Mouse (Mus musculus) forebrain, embryonic 14.5 days (tissue): Measurements from ENCODE around the gene Rif1. TPM values are rescaled to one million over a fixed set of nuclear protein-coding genes. Genes with fewer than 3 reads are reported as not detected.

Experiments
- ATAC-seq: fragments of 200-750 bp; cut with Nextera tagmentation; 2 replicates; pipeline ENCODE4 v1.8.0; 2017; ENCODE audit warnings: mild to moderate bottlenecking, moderate library complexity
- DNase-seq: peaks from one replicate; pipeline ENCODE4 v3.0.0-alpha.2; 2015; ENCODE audit warnings: low spot score
- H3K27ac ChIP-seq: fragments of 300-500 bp; sonication (generic); 2 replicates; pipeline ENCODE4 v1.5.1; 2014; ENCODE audit warnings: low read depth, mild to moderate bottlenecking, control low read depth, low read length, moderate library complexity
- H3K27me3 ChIP-seq: fragments of 300-500 bp; sonication (generic); replicated peaks from 2 replicates; pipeline ENCODE4 v1.6.1; 2014; ENCODE audit warnings: low read length, control low read depth, mixed read lengths; ENCODE audit not compliant: control insufficient read depth, insufficient read depth
- H3K36me3 ChIP-seq: fragments of 300-500 bp; sonication (generic); 2 replicates; pipeline ENCODE4 v1.6.1; 2014; ENCODE audit warnings: low read length, control low read depth; ENCODE audit not compliant: control insufficient read depth, insufficient read depth
- H3K4me1 ChIP-seq: fragments of 300-500 bp; sonication (generic); 2 replicates; pipeline ENCODE4 v1.6.1; 2014; ENCODE audit warnings: antibody characterized with exemption, low read length, control low read depth; ENCODE audit not compliant: control insufficient read depth, insufficient read depth
- H3K4me2 ChIP-seq: fragments of 300-500 bp; sonication (generic); 2 replicates; pipeline ENCODE4 v1.6.1; 2014; ENCODE audit warnings: mild to moderate bottlenecking, control low read depth, low read length
- H3K4me3 ChIP-seq: fragments of 300-500 bp; sonication (generic); 2 replicates; pipeline ENCODE4 v1.5.1; 2014; ENCODE audit warnings: low read depth, low read length, control low read depth
- H3K9ac ChIP-seq: fragments of 300-500 bp; sonication (generic); 2 replicates; pipeline ENCODE4 v1.6.1; 2014; ENCODE audit warnings: mild to moderate bottlenecking, low read length, control low read depth, moderate library complexity
- H3K9me3 ChIP-seq: fragments of 300-500 bp; sonication (generic); replicated peaks from 2 replicates; pipeline ENCODE4 v1.6.1; 2016; ENCODE audit warnings: low read length, control low read depth, mixed read lengths; ENCODE audit not compliant: control insufficient read depth
- WGBS: fragments of 180-500 bp; shearing (Covaris S2); extraction: QIAGEN DNeasy Blood & Tissue Kit; methylation state at CpG from one replicate; pipeline ENCODE4 v1.1.7; 2014; 5-methylcytosine and 5-hydroxymethylcytosine counted together
- polyA plus RNA-seq: library from polyadenylated mRNA; unstranded; fragments of >200 nt; fragmentation: Nextera tagmentation; extraction: Ambion mirVana; gene quantifications from 2 replicates; pipeline ENCODE4 v1.2.1, GENCODE M21; 2014

The Rif1 gene
- polyA plus RNA-seq, 1 experiment from 2014 or later = 20.1 TPM

DNA sequence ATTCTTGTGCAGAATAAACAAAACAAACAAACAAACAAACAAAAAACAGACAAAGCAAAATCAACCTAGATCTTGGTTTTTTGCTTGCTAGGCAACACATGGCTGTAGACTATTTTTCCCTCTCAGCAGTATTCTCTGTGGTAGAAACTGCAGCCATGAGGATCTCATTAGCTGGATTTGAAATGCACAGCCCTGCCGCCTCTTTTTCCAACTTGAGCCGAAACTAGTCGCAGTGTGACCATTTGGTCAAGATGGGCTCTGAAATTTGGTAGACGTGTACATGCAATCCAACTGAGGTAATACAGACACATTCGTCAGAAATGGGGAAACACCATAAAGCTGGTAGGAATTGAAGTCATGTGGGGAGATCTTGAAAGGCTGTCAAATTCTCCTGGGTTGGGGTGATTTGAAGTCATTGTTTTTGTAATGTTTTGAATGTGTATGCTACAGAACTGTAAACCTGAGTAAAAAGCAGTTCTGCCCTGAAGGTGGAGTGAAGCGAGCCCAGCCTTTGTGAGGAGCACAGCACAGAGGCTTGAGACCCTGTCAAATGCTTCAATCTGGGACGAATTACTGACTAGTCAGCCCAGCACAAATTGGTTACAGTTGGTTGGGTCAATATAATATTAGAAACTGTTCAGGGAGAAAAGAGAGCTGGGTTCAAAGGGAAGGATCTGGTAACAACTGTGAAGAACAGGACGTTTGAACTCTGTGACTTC, 33.4 kb upstream of the Rif1 start:
- H3K9ac ChIP-seq = no peak overlapping the region
- ATAC-seq (no peak), DNase-seq (peak; percentile 32)
- H3K4me1 ChIP-seq = peaks cover 5% of the 10 kb centered on the region
- H3K27ac ChIP-seq = no peak overlapping the region
- peak overlapping the region; percentile 43 for H3K4me3 ChIP-seq
- 15% methylated on average over 8 of the region's 8 CpGs for WGBS
- H3K36me3 ChIP-seq = no peaks in the 10 kb centered on the region
- no peaks in the 10 kb centered on the region for H3K27me3 ChIP-seq
- peak overlapping the region; percentile 73 for H3K4me2 ChIP-seq
- no peaks in the 10 kb centered on the region for H3K9me3 ChIP-seq

DNA sequence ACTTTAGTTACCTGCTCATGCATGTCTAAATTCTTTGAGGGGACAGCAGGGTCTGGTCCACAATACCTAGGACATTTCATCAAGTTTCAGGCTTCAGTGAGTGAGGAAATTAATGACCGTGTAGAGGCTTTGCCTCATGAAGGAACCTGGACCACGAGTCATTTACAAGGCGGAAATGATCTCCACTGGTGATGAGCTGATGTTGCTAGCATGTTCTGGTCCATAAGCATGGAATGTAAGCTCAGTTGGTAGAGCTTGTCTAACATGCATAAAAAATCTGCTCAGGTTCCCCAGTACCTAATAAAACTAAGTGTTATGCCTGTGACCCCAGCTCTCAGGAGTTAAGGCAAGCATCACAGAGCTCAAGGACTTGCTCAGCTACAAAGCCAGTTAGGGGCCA, 30.5 kb upstream of the Rif1 start:
- no peaks in the 10 kb centered on the region for H3K9me3 ChIP-seq
- no peak overlapping the region for H3K4me2 ChIP-seq
- H3K27me3 ChIP-seq = no peaks in the 10 kb centered on the region
- DNase-seq (no peak), ATAC-seq (no peak)
- 79% methylated on average over 3 of the region's 3 CpGs for WGBS
- no peaks in the 10 kb centered on the region for H3K36me3 ChIP-seq
- H3K9ac ChIP-seq = no peak overlapping the region
- H3K4me3 ChIP-seq = no peak overlapping the region
- H3K27ac ChIP-seq = no peak overlapping the region
- H3K4me1 ChIP-seq = peaks cover 3% of the 10 kb centered on the region

DNA sequence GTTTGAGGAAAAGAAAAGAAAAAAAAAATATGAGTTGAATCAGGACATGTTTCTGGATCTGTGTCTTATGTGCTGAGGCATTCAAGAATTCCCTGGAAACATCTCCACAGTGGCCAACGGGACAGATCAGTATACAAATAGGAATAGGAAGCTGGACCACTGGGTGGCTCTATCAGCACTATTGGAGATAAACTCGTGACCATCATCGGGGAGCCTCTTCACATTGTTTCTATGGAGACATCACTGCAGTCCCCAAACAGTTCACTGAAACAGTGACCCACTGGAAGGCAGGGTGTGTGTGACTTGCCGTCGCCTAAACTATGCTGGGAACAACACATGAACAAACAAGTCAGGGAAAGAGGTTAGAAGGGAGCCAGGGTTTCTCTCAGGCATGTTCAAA, 29.9 kb upstream of the Rif1 start:
- no peak for DNase-seq
- ATAC-seq = no peak

DNA sequence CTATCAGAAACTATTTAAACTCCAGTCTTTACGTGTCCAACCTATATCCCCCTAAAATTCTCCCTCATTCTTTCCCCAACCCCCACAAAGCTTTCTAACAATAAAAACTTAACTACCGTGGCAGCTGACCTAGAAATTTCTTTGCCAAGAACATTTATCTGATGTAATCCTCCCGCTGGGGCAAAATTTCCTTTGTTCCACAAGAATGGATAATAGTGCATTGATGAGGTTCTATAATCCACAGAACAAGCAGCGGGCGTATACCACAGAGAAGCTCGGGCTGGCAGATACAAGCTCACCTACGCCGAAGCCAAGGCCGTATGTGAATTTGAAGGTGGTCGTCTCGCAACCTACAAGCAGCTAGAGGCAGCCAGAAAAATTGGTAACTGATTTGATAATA, 29.1 kb upstream of the Rif1 start:
- no peak overlapping the region for H3K27ac ChIP-seq
- 84% methylated on average over 11 of the region's 11 CpGs for WGBS
- no peak for DNase-seq

More for the DNA sequence above, 29.9 kb upstream of the Rif1 start:
- 83% methylated on average over 5 of the region's 5 CpGs for WGBS
- H3K4me2 ChIP-seq = no peak overlapping the region
- no peak overlapping the region for H3K9ac ChIP-seq
- H3K36me3 ChIP-seq = no peaks in the 10 kb centered on the region
- H3K9me3 ChIP-seq = no peaks in the 10 kb centered on the region
- no peak overlapping the region for H3K4me3 ChIP-seq
- H3K27me3 ChIP-seq = no peaks in the 10 kb centered on the region
- H3K27ac ChIP-seq = no peak overlapping the region
- H3K4me1 ChIP-seq = no peaks in the 10 kb centered on the region

DNA sequence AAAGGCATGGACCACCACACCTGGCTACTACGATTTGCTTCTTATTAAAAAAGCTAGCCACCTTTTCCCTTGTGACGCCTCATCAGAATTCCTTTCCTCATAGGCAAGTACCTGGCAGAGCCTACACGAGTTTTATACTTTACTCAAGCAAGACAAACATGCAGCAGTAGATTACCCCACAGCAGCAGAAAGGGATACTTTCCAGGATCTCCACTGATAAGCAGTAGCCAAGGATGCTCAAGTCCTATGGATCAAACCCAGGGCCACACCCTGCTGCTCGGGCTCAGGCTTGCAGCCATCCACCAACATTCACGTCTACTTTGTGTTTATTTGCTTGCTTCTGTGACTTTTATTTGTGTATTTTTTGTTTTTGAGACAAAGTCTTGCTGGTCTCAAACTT, 26.6 kb upstream of the Rif1 start:
- no peaks in the 10 kb centered on the region for H3K9me3 ChIP-seq
- no peaks in the 10 kb centered on the region for H3K27me3 ChIP-seq
- no peak overlapping the region for H3K4me3 ChIP-seq
- no peaks in the 10 kb centered on the region for H3K4me1 ChIP-seq
- H3K4me2 ChIP-seq = no peak overlapping the region
- H3K9ac ChIP-seq = no peak overlapping the region
- H3K27ac ChIP-seq = no peak overlapping the region
- DNase-seq (no peak), ATAC-seq (no peak)
- no peaks in the 10 kb centered on the region for H3K36me3 ChIP-seq
- WGBS = 89% methylated on average over 5 of the region's 5 CpGs

More for the DNA sequence above, 29.1 kb upstream of the Rif1 start:
- no peak for ATAC-seq
- Histone ChIP-seq H3K9me3 (no peaks in the 10 kb centered on the region), H3K4me3 (no peak overlapping the region), H3K4me2 (no peak overlapping the region), H3K4me1 (no peaks in the 10 kb centered on the region), H3K9ac (no peak overlapping the region), H3K27me3 (no peaks in the 10 kb centered on the region), H3K36me3 (no peaks in the 10 kb centered on the region)

DNA sequence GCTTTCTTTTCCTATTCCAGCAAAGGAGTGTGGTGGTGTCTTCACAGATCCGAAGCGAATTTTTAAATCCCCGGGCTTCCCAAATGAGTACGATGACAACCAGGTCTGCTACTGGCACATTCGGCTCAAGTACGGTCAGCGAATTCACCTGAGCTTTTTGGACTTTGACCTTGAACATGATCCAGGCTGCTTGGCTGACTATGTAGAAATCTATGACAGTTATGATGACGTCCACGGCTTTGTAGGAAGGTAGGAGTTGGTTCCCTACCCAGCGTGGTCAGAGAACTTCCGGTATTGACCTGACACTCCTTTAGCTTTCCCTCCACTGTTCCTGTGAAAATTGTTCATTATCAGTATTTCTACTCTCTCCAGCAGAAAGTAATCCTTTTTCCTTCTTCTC, 21.8 kb upstream of the Rif1 start:
- Histone ChIP-seq H3K9me3 (no peaks in the 10 kb centered on the region), H3K4me1 (no peaks in the 10 kb centered on the region), H3K9ac (no peak overlapping the region), H3K27me3 (no peaks in the 10 kb centered on the region), H3K36me3 (no peaks in the 10 kb centered on the region), H3K4me3 (no peak overlapping the region), H3K27ac (no peak overlapping the region), H3K4me2 (no peak overlapping the region)
- WGBS = 98% methylated on average over 11 of the region's 11 CpGs
- ATAC-seq (no peak), DNase-seq (no peak)

DNA sequence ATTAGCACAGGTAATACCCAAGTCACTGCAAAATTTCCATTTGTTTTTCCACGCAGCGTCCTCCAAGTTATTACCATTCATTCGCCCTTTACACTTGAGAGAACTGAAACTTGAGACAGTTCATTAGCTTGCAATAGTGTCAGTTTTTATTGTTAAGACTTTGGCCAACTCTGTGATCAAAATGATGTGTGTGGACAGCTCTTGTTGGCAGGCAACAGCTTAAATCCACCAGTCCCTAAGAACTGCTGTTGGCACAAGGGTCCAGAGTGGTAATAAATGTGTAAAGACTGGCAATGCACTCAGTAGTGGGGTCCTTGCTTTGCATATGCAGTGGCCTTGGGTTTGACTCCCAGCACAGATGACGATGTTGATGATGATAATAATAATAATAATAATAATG, 20.3 kb upstream of the Rif1 start:
- no peak overlapping the region for H3K27ac ChIP-seq
- no peak overlapping the region for H3K9ac ChIP-seq
- ATAC-seq (peak; percentile 77), DNase-seq (peak; percentile 57)
- 44% methylated on average over 4 of the region's 4 CpGs for WGBS
- H3K36me3 ChIP-seq = no peaks in the 10 kb centered on the region
- H3K4me3 ChIP-seq = no peak overlapping the region
- H3K27me3 ChIP-seq = no peaks in the 10 kb centered on the region
- H3K4me2 ChIP-seq = no peak overlapping the region
- H3K9me3 ChIP-seq = no peaks in the 10 kb centered on the region
- H3K4me1 ChIP-seq = no peaks in the 10 kb centered on the region

DNA sequence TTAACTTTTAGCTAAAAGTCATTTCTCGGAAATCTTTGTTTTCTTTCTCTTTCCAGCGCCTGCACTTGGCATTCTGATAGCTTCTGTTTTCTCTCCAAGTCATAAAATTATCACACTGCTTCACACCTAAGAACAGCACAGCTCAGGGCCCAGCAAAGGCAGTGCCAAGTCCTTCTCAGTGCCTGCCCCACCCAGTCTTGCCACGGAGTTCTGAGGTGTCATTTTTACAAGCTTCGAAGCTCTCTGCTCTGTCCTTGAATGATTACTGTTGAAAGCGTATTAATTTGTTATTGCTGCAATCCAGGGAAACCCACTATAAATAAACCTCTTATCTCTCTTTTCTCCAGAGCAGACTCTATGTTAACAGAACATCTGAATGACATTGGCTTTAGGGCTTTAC, 19.1 kb upstream of the Rif1 start:
- no peak for ATAC-seq
- Histone ChIP-seq H3K9ac (no peak overlapping the region), H3K27me3 (no peaks in the 10 kb centered on the region), H3K27ac (no peak overlapping the region), H3K4me2 (no peak overlapping the region), H3K4me1 (no peaks in the 10 kb centered on the region), H3K9me3 (no peaks in the 10 kb centered on the region), H3K36me3 (no peaks in the 10 kb centered on the region), H3K4me3 (no peak overlapping the region)
- 54% methylated on average over 5 of the region's 5 CpGs for WGBS
- no peak for DNase-seq

DNA sequence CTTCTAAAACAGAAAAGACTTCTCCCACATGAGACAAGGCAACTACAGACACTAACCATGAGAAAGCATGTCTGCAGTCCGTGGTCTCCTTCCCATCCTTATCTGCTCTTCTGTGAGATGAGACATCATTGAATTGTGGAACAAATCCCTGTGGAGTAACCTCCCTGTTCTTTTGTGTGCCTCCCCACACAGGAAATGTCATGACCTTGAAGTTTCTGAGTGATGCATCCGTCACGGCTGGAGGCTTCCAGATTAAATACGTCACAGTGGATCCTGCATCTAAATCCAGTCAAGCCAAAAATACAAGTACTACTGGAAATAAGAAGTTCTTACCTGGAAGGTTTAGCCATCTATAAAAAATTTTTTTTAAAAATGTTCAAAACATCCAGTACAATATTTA, 17.0 kb upstream of the Rif1 start:
- Histone ChIP-seq H3K36me3 (no peaks in the 10 kb centered on the region), H3K9ac (no peak overlapping the region), H3K4me1 (no peaks in the 10 kb centered on the region), H3K4me3 (no peak overlapping the region), H3K9me3 (no peaks in the 10 kb centered on the region), H3K4me2 (no peak overlapping the region), H3K27ac (no peak overlapping the region), H3K27me3 (no peaks in the 10 kb centered on the region)
- ATAC-seq (no peak), DNase-seq (no peak)
- 71% methylated on average over 4 of the region's 4 CpGs for WGBS
